Mouse (Mus musculus) brain, embryonic 14.5 days (tissue): ENCODE results near the gene Sec61a2. TPM values are rescaled to one million over a fixed set of nuclear protein-coding genes. Genes with fewer than 3 reads are reported as not detected.
A peak's percentile ranks its signal among the peaks of the same experiment; 100 is the strongest.

Source experiments
- DNase-seq: peaks from one replicate; pipeline ENCODE4 v3.0.0-alpha.2; 2011; ENCODE audit warnings: low read depth
- CTCF ChIP-seq: fragments of 200-500 bp; IDR thresholded peaks from 2 replicates; pipeline ENCODE4 v1.5.1; 2012; ENCODE audit warnings: inconsistent platforms, mild to moderate bottlenecking, moderate library complexity, borderline replicate concordance; ENCODE audit not compliant: insufficient read depth, insufficient read length; ENCODE audit errors: extremely low read depth
- POLR2A ChIP-seq: fragments of 200-500 bp; IDR thresholded peaks from 2 replicates; pipeline ENCODE4 v1.6.1; 2012; ENCODE audit warnings: mild to moderate bottlenecking, inconsistent platforms, borderline replicate concordance; ENCODE audit not compliant: poor library complexity, insufficient read depth, insufficient read length, severe bottlenecking; ENCODE audit errors: extremely low read depth
- polyA plus RNA-seq: library from polyadenylated mRNA; depleted of rRNA; stranded (reverse); fragments of >200 nt; gene quantifications from 2 replicates; pipeline ENCODE4 v1.2.3, GENCODE M21; 2012; rRNA removed

The Sec61a2 gene
- 156 and 186 TPM in 2 replicates for polyA plus RNA-seq

- peak; percentile 98 for DNase-seq
- TF ChIP-seq POLR2A, result peak; percentile 93
- no peak for TF ChIP-seq CTCF
Observed at GRCm38 (mm10) chr2:5894843-5895570, at the start of gene Sec61a2. Gene Sec61a2 (minus strand): TSS chr2:5895432.

GRCm38 (mm10) chr2:5943071-5943470 is 47.8 kb upstream of the Sec61a2 start:
- no peak for DNase-seq
- TF ChIP-seq CTCF, result no peak
- no peak for TF ChIP-seq POLR2A

GRCm38 (mm10) chr2:5942416-5943032 is 47.3 kb upstream of the Sec61a2 start, which contains the start of gene Dhtkd1:
Gene Dhtkd1 (minus strand): TSS chr2:5942792.
- peak; percentile 85 for DNase-seq
- peak; percentile 31; the same call in 1 of the 2 replicates for TF ChIP-seq CTCF
- TF ChIP-seq POLR2A, result peak; percentile 4; the same call in 1 of the 2 replicates

- DNase-seq, result no peak
- no peak for TF ChIP-seq POLR2A
- no peak for TF ChIP-seq CTCF
Observed at GRCm38 (mm10) chr2:5941861-5942415, 46.7 kb upstream of the Sec61a2 start.

- DNase-seq, result no peak
- TF ChIP-seq POLR2A, result no peak
- TF ChIP-seq CTCF, result no peak
Observed at GRCm38 (mm10) chr2:5940936-5941335, 45.7 kb upstream of the Sec61a2 start.

- TF ChIP-seq CTCF (no peak), POLR2A (no peak)
- DNase-seq, result no peak
Observed at GRCm38 (mm10) chr2:5939911-5940310, 44.7 kb upstream of the Sec61a2 start.

GRCm38 (mm10) chr2:5939319-5939718 is 44.1 kb upstream of the Sec61a2 start:
- TF ChIP-seq POLR2A, result no peak
- TF ChIP-seq CTCF, result no peak
- no peak for DNase-seq

- DNase-seq, result no peak
- TF ChIP-seq POLR2A, result no peak
- TF ChIP-seq CTCF, result no peak
Observed at GRCm38 (mm10) chr2:5936550-5936949, 41.3 kb upstream of the Sec61a2 start.

- no peak for DNase-seq
- TF ChIP-seq CTCF, result no peak
- TF ChIP-seq POLR2A, result no peak
Observed at GRCm38 (mm10) chr2:5936068-5936467, 40.8 kb upstream of the Sec61a2 start.

GRCm38 (mm10) chr2:5934936-5935335 is 39.7 kb upstream of the Sec61a2 start:
- DNase-seq, result no peak
- TF ChIP-seq CTCF, result no peak
- TF ChIP-seq POLR2A, result no peak

GRCm38 (mm10) chr2:5931938-5932337 is 36.7 kb upstream of the Sec61a2 start:
- DNase-seq, result no peak
- TF ChIP-seq POLR2A (no peak), CTCF (no peak)
